Mouse (Mus musculus) spleen, adult 2 months (tissue): Measurements from ENCODE around the gene Slc35b1.

Experiments
- CTCF ChIP-seq: fragments of 200-500 bp; IDR thresholded peaks from 2 replicates; pipeline ENCODE4 v1.5.1; 2011; ENCODE audit warnings: mild to moderate bottlenecking, inconsistent platforms; ENCODE audit not compliant: insufficient read depth, insufficient read length, insufficient replicate concordance; ENCODE audit errors: extremely low read depth
- POLR2A ChIP-seq: fragments of 200-500 bp; IDR thresholded peaks from 2 replicates; pipeline ENCODE4 v1.6.1; 2011; ENCODE audit warnings: low read depth, low read length, inconsistent platforms

GRCm38 (mm10) chr11:95389006-95389405, 4.5 kb downstream of the Slc35b1 start:
- TF ChIP-seq POLR2A (no peak), CTCF (no peak)
